Mouse (Mus musculus) kidney, adult 2 months (tissue): Measurements from ENCODE around the gene Ntn4. TPM values are rescaled to one million over a fixed set of nuclear protein-coding genes. Genes with fewer than 3 reads are reported as not detected.
A peak's percentile ranks its signal among the peaks of the same experiment; 100 is the strongest.

Source experiments
- DNase-seq: peaks from one replicate; pipeline ENCODE4 v3.0.0; 2021
- H3K27ac ChIP-seq: fragments of 200-500 bp; 2 replicates; pipeline ENCODE4 v1.5.1; 2012; ENCODE audit warnings: low read depth, low read length, control low read depth, inconsistent platforms; ENCODE audit not compliant: insufficient read depth
- H3K27me3 ChIP-seq: fragments of 200-500 bp; replicated peaks from 2 replicates; pipeline ENCODE4 v1.6.1; 2012; ENCODE audit warnings: mild to moderate bottlenecking, moderate library complexity, low read length, inconsistent platforms; ENCODE audit not compliant: control insufficient read depth, insufficient read depth
- H3K36me3 ChIP-seq: fragments of 200-500 bp; 2 replicates; pipeline ENCODE4 v1.6.1; 2012; ENCODE audit warnings: mild to moderate bottlenecking, moderate library complexity, low read length, inconsistent platforms; ENCODE audit not compliant: control insufficient read depth, insufficient read depth
- H3K4me1 ChIP-seq: fragments of 200-500 bp; 2 replicates; pipeline ENCODE4 v1.6.1; 2011; ENCODE audit warnings: low read length; ENCODE audit not compliant: control insufficient read depth, insufficient read depth
- H3K4me3 ChIP-seq: fragments of 200-500 bp; 2 replicates; pipeline ENCODE4 v1.5.1; 2011; ENCODE audit warnings: mild to moderate bottlenecking, low read depth, low read length, control low read depth; ENCODE audit not compliant: insufficient read depth
- CTCF ChIP-seq: fragments of 200-500 bp; conservative IDR thresholded peaks from 2 replicates; pipeline ENCODE4 v1.5.1; 2011; ENCODE audit warnings: low read depth, mild to moderate bottlenecking, control low read depth, low read length, moderate library complexity, mixed read lengths; ENCODE audit not compliant: insufficient read depth, insufficient read length
- POLR2A ChIP-seq: fragments of 200-500 bp; IDR thresholded peaks from one replicate; pipeline ENCODE4 v1.6.1; 2011; ENCODE audit warnings: low read depth, low read length, control low read depth
- WGBS: fragments of 180-500 bp; shearing (Covaris S2); methylation state at CpG from one replicate; pipeline ENCODE4 v1.1.7; 2018; 5-methylcytosine and 5-hydroxymethylcytosine counted together
- polyA plus RNA-seq: library from polyadenylated mRNA; depleted of rRNA; stranded (reverse); fragments of >200 nt; gene quantifications from 2 replicates; pipeline ENCODE4 v1.2.3, GENCODE M21; 2012

Ntn4 gene
- polyA plus RNA-seq, 1 experiment: 35.1 TPM

DNA sequence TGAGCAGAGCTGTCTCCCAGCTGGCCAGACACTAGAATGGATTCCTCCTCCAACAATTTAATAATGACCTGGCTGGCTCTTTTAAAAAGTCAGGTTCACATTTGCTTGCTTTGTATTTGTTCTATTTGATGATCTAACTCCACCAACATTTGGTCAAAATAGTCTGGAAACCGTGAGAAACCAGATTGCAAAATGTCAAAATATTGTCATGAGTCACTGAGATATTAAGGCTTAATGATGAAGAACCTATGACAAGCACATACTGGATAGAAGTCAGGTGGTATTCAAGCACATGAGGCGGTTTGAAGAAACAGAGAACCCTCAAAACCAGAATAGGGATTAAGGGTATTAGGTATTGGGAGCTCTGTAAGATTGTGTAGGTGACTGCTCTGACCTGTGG is 12.8 kb downstream of the Ntn4 start:
- TF ChIP-seq POLR2A (no peak), CTCF (no peak)
- Histone ChIP-seq H3K4me1 (no peaks in the 10 kb centered on the region), H3K27me3 (no peaks in the 10 kb centered on the region), H3K4me3 (no peak overlapping the region), H3K36me3 (no peaks in the 10 kb centered on the region), H3K27ac (no peak overlapping the region)
- WGBS: 84% methylated on average over 2 of the region's 2 CpGs
- DNase-seq: no peak

DNA sequence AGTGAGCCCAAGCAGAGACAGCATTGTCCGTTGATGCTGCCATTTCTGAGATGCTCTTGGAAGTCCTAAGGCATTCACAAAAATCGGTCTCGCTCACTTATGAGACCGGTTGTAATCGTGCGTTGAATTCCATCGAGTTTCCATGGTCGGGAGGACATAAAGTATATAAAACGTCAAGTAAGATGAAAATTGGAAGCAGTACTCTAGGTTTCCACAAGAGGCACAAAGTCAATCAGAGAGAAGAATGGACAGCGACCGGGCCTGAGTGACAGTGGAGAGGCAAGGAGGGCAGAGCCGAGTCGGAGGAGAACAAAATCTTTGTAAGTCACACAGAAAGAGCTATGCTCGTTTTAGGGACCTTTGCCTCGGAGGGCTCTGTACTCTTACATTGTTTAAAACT is 14.9 kb downstream of the Ntn4 start:
- no peak overlapping the region for H3K4me3 ChIP-seq
- H3K27ac ChIP-seq: no peak overlapping the region
- H3K27me3 ChIP-seq: no peaks in the 10 kb centered on the region
- no peaks in the 10 kb centered on the region for H3K4me1 ChIP-seq
- no peak for DNase-seq
- 76% methylated on average over 15 of the region's 15 CpGs for WGBS
- H3K36me3 ChIP-seq: no peaks in the 10 kb centered on the region
- TF ChIP-seq POLR2A: no peak
- no peak for TF ChIP-seq CTCF

DNA sequence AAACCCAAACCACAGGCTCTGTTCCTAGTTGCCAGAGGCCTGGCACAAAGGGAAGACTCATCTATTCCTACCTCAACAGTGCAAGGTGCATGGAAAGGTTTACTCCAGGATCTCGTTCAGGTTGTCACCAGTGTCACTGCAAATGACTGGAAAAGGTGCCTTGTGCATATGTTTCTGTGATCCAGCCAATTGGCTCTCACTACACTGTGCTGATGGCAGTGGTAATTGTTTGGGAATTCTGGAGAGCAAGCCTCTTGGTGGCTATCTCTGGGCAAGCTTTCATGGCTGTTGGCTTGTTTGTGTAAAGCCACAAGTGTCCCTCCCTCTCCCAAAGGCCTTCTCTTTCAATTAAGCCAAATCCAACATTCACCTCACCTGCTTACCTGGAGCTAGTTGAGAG is 19.3 kb downstream of the Ntn4 start:
- Histone ChIP-seq H3K4me3 (no peak overlapping the region), H3K27ac (no peak overlapping the region), H3K27me3 (no peaks in the 10 kb centered on the region), H3K4me1 (peaks cover 14% of the 10 kb centered on the region; the same call in 1 of the 2 replicates), H3K36me3 (no peaks in the 10 kb centered on the region)
- DNase-seq: no peak
- WGBS: 95% methylated on average over 1 of the region's 1 CpGs
- TF ChIP-seq POLR2A: no peak
- TF ChIP-seq CTCF: no peak

DNA sequence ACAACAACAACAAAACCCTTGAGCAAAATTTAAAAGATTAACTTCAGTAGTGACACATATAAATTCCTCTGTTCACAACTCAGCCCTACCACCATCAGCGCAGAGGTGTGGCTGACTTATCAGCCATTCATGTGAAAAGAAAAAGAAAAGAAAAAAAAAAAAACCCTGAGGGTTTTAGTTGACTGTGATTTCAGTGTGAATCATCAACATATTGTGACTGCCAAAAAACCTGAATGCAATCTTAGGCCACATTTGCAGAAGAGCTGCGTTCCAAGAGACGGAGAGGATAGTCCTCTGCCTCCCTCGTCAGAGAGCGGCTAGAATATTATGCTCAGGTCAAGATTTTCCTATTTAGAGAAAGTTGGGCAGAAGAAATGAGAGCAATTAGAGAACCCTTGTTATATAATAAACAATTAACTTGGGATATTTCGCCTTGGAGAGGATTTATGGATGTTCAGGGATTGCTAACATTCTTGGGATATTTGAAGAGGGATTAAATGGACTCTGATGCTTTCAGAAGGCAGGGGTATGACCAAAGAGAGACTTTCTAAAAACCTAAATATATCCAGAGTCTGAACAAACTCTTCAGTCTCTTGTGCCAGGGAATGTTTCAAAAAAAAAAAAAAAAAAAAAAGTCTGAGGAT is 21.0 kb downstream of the Ntn4 start:
- Histone ChIP-seq H3K36me3 (no peaks in the 10 kb centered on the region), H3K27ac (peak overlapping the region; percentile 77), H3K4me3 (no peak overlapping the region), H3K4me1 (peaks cover 14% of the 10 kb centered on the region; the same call in 1 of the 2 replicates), H3K27me3 (no peaks in the 10 kb centered on the region)
- TF ChIP-seq CTCF: no peak
- 31% methylated on average over 6 of the region's 6 CpGs for WGBS
- peak; percentile 40 for DNase-seq

DNA sequence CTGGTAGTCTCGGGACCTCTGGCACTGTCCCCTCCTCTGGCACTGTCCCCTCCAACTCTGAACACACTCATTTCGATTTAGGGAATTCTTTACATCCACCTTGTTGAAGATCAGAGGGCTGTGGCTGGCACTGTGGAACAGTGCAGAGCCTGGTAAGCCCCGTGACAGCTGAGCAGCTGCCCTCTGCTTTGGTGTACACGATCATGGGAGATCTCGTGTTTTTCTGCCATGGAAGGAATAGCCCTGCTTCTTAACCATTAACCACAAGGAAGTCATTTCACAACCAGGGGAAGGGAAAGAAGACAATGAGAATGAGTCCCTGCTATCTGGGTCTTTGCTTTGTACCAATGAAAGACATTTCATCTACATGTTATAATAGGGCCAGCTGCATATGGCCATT is 21.5 kb downstream of the Ntn4 start:
- DNase-seq: peak; percentile 78
- H3K36me3 ChIP-seq: no peaks in the 10 kb centered on the region
- WGBS: 33% methylated on average over 5 of the region's 5 CpGs
- H3K4me3 ChIP-seq: no peak overlapping the region
- peaks cover 17% of the 10 kb centered on the region; the same call in 1 of the 2 replicates for H3K4me1 ChIP-seq
- TF ChIP-seq POLR2A (no peak), CTCF (no peak)
- no peaks in the 10 kb centered on the region for H3K27me3 ChIP-seq
- peak overlapping the region; percentile 57 for H3K27ac ChIP-seq

DNA sequence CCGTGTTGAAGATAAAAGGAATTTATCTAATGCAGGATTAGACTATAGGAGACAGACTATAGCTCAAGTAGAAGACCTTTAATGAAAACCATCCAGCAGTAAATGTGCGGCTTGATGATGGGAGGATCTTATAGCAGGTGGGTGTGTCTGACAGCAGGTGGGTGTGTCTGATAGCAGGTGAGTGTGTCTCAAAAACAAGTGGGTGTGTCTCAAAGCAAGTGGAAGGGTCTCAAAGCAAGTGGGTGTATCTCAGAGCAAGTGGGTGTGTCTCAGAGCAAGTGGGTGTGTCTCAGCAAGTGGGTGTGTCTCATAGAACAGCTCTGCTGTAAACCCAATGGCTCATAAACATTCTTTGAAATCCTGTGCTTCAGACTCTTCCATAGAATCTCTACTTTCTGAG is 25.7 kb downstream of the Ntn4 start:
- peaks cover 10% of the 10 kb centered on the region; the same call in 1 of the 2 replicates for H3K4me1 ChIP-seq
- TF ChIP-seq CTCF (no peak), POLR2A (no peak)
- H3K36me3 ChIP-seq: no peaks in the 10 kb centered on the region
- no peak overlapping the region for H3K4me3 ChIP-seq
- DNase-seq: no peak
- WGBS: 79% methylated on average over 2 of the region's 2 CpGs
- H3K27me3 ChIP-seq: no peaks in the 10 kb centered on the region
- H3K27ac ChIP-seq: no peak overlapping the region

DNA sequence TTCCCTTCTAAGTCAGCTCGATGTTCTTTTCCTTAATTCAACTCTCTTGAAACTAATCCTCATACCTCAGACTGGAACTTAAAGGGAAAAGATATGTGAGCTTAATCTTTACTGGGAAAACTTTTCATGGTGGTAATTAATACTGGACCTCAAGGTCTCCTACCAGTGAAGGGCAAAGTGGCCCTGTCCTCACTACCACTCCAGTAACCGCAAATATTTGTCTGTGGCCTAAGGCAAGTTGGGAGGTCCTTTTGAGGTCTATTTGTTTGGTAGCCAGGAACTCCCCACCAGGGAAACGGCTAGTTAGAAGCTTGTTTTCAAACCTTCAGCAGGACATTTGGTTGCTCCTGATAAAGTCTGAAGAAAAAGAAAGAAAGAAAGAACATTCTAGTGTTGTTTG is 26.5 kb downstream of the Ntn4 start:
- no peaks in the 10 kb centered on the region for H3K27me3 ChIP-seq
- no peak for TF ChIP-seq POLR2A
- no peak for TF ChIP-seq CTCF

More for the DNA sequence above, 26.5 kb downstream of the Ntn4 start:
- H3K27ac ChIP-seq: peak overlapping the region; percentile 68
- no peaks in the 10 kb centered on the region for H3K36me3 ChIP-seq
- no peak overlapping the region for H3K4me3 ChIP-seq
- H3K4me1 ChIP-seq: peaks cover 8% of the 10 kb centered on the region; the same call in 1 of the 2 replicates
- WGBS: 44% methylated on average over 3 of the region's 3 CpGs
- DNase-seq: peak; percentile 67
